Mouse (Mus musculus) effector memory CD4-positive, alpha-beta T cell, adult 5 months (primary cell): ENCODE results near the gene Gm11042. TPM values are rescaled to one million over a fixed set of nuclear protein-coding genes. Genes with fewer than 3 reads are reported as not detected.

Experiments used
- polyA plus RNA-seq: library from polyadenylated mRNA; unstranded; fragments of 100-300 nt; shearing (Covaris generic); gene quantifications from one replicate; pipeline ENCODE4 v1.2.1, GENCODE M21; 2017

Gene Gm11042
- polyA plus RNA-seq = not detected

DNA sequence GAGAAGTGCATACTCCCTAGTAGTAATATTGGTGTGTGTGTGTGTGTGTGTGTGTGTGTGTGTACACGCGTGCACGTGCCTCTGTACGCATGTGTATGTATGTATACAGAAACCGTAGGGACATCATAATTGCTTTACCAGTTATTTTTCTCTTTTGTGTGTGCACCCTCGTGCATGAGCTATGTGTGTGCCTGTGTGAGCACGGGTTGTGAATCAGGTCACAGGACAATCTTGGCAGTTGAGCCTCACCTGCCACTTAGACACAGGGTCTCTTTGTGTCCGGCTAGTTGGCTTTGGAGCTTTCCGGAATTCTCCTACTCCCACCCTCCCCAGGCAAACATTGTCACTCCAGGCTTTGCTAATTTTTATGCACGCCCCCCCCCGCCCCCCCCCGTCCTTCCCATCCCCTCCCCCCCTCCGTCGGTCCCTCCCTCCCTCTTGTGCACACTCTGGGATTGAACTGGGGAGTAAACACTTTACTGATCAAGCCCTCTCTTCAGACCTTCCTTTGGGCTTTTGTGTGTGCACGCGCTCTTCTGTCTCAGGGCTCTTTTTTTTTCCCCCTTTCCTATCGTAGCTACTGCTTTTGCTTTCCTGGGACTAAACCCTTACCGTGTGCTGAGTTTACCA lies at the start of gene Gm11042:
Gene Gm11042, minus strand, starts transcription at position 51 of the 630 bp plus-strand sequence.

